Mouse (Mus musculus): Measurements from ENCODE around the gene Kcnip3. TPM values are rescaled to one million over a fixed set of nuclear protein-coding genes. Genes with fewer than 3 reads are reported as not detected.

Kcnip3 gene
- polyA plus RNA-seq, 1 experiment = 0.28 TPM

DNA sequence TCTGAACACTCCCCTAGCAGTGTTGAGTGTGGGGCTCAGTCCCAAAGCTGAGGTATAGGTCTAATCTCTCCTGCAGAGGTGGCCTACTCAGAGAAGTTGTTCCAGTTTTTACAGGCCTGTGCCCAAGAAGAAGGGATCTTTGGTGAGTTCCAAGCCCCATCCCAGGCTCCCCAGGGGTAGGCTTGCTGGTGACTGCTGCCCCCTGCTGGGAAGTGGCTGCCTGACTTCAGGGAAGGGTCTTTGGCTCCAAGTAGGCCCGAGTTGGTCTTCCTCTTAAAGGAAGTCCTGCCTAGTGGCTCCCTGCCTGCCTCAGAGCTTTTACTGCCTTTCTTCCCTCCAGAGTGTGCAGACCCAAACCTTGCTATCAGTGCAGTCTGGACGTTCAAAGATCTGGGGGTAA, 86.8 kb downstream of the Kcnip3 start:
- no peak overlapping the region for H3K4me2 ChIP-seq (ENCODE audit: low read depth)
- H3K36me3 ChIP-seq (ENCODE audit: control insufficient read depth, insufficient read depth) = no peaks in the 10 kb centered on the region
- H3K27me3 ChIP-seq (ENCODE audit: control insufficient read depth, insufficient read depth, insufficient read length) = no peaks in the 10 kb centered on the region
- no peak overlapping the region for H3ac ChIP-seq (ENCODE audit: control insufficient read depth, insufficient read length)
- H3K4me3 ChIP-seq = no peak overlapping the region
- no peaks in the 10 kb centered on the region for H3K79me2 ChIP-seq (ENCODE audit: control insufficient read depth, insufficient read depth)
- TF ChIP-seq CEBPB (IDR thresholded peaks at IDR 0.05; ENCODE audit: insufficient read depth, poor library complexity, severe bottlenecking) (no peak), REST (IDR thresholded peaks at IDR 0.05; ENCODE audit: insufficient read depth, insufficient read length) (no peak), TCF12 (IDR thresholded peaks at IDR 0.05; ENCODE audit: insufficient read depth, poor library complexity, severe bottlenecking) (no peak), MAX (IDR thresholded peaks at IDR 0.05; ENCODE audit: low read depth) (no peak), SRF (IDR thresholded peaks at IDR 0.05; ENCODE audit: control insufficient read depth, insufficient read length, low read depth) (no peak), MYOD1 (IDR thresholded peaks at IDR 0.05; ENCODE audit: control insufficient read depth in 1 of 3, insufficient read length in 2 of 3, low read depth in 2 of 3) (no peak), POLR2A (IDR thresholded peaks at IDR 0.05; ENCODE audit: insufficient read length, low read depth) (no peak), USF1 (IDR thresholded peaks at IDR 0.05; ENCODE audit: low read depth) (no peak), E2F4 (IDR thresholded peaks at IDR 0.05; ENCODE audit: insufficient read depth) (no peak), POLR2AphosphoS2 (IDR thresholded peaks at IDR 0.05; ENCODE audit: insufficient read length, low read depth) (no peak), TCF3 (IDR thresholded peaks at IDR 0.05; ENCODE audit: insufficient read length, low read depth) (no peak), MYOG (IDR thresholded peaks at IDR 0.05; ENCODE audit: control insufficient read depth in 1 of 3, insufficient read depth in 1 of 3, insufficient read length in 2 of 3, low read depth in 2 of 3) (no peak)

DNA sequence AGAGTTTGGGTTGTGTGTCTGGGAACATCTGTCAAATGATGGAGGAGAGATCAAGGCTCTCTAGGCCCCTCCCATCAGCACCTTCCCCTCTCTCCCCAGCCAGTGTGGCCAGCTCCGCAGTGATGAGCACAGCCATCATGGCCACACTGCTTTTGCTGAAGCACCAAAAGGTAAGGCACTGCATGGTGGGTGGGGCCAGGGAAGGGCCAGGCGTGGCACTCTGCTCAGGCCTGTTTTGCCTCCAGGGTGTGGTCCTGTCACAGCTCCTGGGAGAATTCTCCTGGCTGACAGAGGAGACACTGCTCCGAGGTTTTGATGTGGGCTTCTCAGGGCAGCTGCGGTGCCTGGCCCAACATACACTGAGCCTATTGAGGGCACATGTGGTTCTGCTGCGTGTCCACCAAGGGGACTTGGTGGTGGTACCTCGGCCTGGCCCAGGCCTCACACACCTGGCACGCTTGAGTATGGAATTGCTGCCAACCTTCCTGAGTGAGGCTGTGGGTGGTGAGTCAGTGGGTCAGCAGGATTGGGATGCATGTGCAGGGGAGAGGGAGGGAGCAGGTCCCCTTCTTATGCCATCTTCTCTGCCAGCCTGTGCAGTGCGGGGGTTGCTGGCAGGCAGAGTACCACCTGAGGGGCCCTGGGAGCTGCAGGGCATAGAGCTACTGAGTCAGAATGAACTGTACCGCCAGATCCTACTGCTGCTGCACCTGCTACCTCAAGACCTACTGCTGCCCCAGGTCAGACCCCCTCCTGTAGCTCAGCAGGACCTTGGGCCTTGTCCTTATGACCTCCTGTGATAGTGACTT, 88.2 kb downstream of the Kcnip3 start:
- Histone ChIP-seq H3K4me2 (ENCODE audit: low read depth) (no peak overlapping the region), H3K4me3 (no peak overlapping the region), H3K27me3 (ENCODE audit: control insufficient read depth, insufficient read depth, insufficient read length) (peaks cover 5% of the 10 kb centered on the region), H3K79me2 (ENCODE audit: control insufficient read depth, insufficient read depth) (no peaks in the 10 kb centered on the region), H3K36me3 (ENCODE audit: control insufficient read depth, insufficient read depth) (no peaks in the 10 kb centered on the region), H3ac (ENCODE audit: control insufficient read depth, insufficient read length) (no peak overlapping the region)
- no peak for TF ChIP-seq POLR2A (IDR thresholded peaks at IDR 0.05; ENCODE audit: insufficient read length, low read depth)
- TF ChIP-seq TCF12 (IDR thresholded peaks at IDR 0.05; ENCODE audit: insufficient read depth, poor library complexity, severe bottlenecking) = no peak
- no peak for TF ChIP-seq REST (IDR thresholded peaks at IDR 0.05; ENCODE audit: insufficient read depth, insufficient read length)
- TF ChIP-seq USF1 (IDR thresholded peaks at IDR 0.05; ENCODE audit: low read depth) = no peak
- TF ChIP-seq SRF (IDR thresholded peaks at IDR 0.05; ENCODE audit: control insufficient read depth, insufficient read length, low read depth) = no peak

DNA sequence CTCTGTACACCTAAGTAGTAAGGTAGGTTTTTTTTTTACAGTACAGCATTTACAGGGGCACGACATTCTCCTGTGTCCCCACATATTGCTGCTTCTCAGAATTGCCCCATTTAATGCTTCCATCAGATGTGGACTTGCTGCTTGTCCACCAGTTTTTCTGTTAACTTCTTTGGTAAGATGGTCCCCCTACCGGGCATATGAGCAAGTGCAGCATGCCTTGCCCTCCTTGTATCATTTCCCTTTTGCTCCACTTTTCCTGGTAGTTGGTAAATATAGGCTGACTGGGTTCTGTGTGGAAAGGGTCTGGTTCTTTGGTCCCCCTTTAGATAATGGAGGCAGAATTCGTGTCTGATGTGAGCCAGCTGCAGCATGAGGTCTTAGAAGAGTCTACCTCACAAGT, 91.7 kb downstream of the Kcnip3 start:
- H3K4me2 ChIP-seq (ENCODE audit: low read depth) = no peak overlapping the region
- no peaks in the 10 kb centered on the region for H3K36me3 ChIP-seq (ENCODE audit: control insufficient read depth, insufficient read depth)
- H3K27me3 ChIP-seq (ENCODE audit: control insufficient read depth, insufficient read depth, insufficient read length) = peaks cover 34% of the 10 kb centered on the region
- no peak overlapping the region for H3K4me3 ChIP-seq
- no peak overlapping the region for H3ac ChIP-seq (ENCODE audit: control insufficient read depth, insufficient read length)
- TF ChIP-seq USF1 (IDR thresholded peaks at IDR 0.05; ENCODE audit: low read depth) (no peak), E2F4 (IDR thresholded peaks at IDR 0.05; ENCODE audit: insufficient read depth) (no peak), MYOG (IDR thresholded peaks at IDR 0.05; ENCODE audit: control insufficient read depth in 1 of 3, insufficient read depth in 1 of 3, insufficient read length in 2 of 3, low read depth in 2 of 3) (no peak)
- H3K79me2 ChIP-seq (ENCODE audit: control insufficient read depth, insufficient read depth) = no peaks in the 10 kb centered on the region

DNA sequence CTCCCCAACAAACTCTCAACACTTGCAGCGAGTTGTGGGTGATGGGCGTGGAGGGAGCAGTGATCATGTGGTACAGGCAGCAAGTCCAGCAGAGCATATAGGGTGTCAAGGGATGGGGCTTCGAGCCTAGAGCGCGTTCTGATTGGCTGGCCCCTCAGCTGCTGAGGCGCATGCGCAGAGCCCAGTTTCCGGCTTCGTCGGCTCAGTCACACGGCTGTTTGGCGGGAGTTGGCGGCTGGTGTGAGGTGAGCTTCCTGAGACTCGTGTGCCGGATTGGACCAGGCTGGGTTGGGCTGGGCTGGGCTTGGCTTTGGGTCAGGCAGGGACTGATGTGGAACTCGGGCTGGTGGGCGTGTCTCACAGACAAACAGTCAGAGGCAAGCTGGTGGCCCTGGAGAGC, 96.9 kb downstream of the Kcnip3 start, which contains the start of gene Gpat2:
Gene Gpat2 (plus strand): TSS at position 223 of the 400 bp plus-strand sequence.
- Histone ChIP-seq H3K4me2 (ENCODE audit: low read depth) (no peak within 1 kb of the TSS), H3K27me3 (ENCODE audit: control insufficient read depth, insufficient read depth, insufficient read length) (peaks cover 43% of the 10 kb centered on the region), H3ac (ENCODE audit: control insufficient read depth, insufficient read length) (no peak within 1 kb of the TSS), H3K79me2 (ENCODE audit: control insufficient read depth, insufficient read depth) (no peaks in the 10 kb centered on the region), H3K36me3 (ENCODE audit: control insufficient read depth, insufficient read depth) (no peaks in the 10 kb centered on the region), H3K4me3 (no peak within 1 kb of the TSS)
- TF ChIP-seq USF1 (IDR thresholded peaks at IDR 0.05; ENCODE audit: low read depth) = no peak
- no peak for TF ChIP-seq MAX (IDR thresholded peaks at IDR 0.05; ENCODE audit: low read depth)
- no peak for TF ChIP-seq TCF3 (IDR thresholded peaks at IDR 0.05; ENCODE audit: insufficient read length, low read depth)
- no peak for TF ChIP-seq TCF12 (IDR thresholded peaks at IDR 0.05; ENCODE audit: insufficient read depth, poor library complexity, severe bottlenecking)
- TF ChIP-seq CEBPB (IDR thresholded peaks at IDR 0.05; ENCODE audit: insufficient read depth, poor library complexity, severe bottlenecking) = no peak
- no peak for TF ChIP-seq POLR2AphosphoS2 (IDR thresholded peaks at IDR 0.05; ENCODE audit: insufficient read length, low read depth)
- TF ChIP-seq MYOG (IDR thresholded peaks at IDR 0.05; ENCODE audit: control insufficient read depth in 1 of 3, insufficient read depth in 1 of 3, insufficient read length in 2 of 3, low read depth in 2 of 3) = no peak
- no peak for TF ChIP-seq MYOD1 (IDR thresholded peaks at IDR 0.05; ENCODE audit: control insufficient read depth in 1 of 3, insufficient read length in 2 of 3, low read depth in 2 of 3)
- TF ChIP-seq E2F4 (IDR thresholded peaks at IDR 0.05; ENCODE audit: insufficient read depth) = no peak
- no peak for TF ChIP-seq POLR2A (IDR thresholded peaks at IDR 0.05; ENCODE audit: insufficient read length, low read depth)

DNA sequence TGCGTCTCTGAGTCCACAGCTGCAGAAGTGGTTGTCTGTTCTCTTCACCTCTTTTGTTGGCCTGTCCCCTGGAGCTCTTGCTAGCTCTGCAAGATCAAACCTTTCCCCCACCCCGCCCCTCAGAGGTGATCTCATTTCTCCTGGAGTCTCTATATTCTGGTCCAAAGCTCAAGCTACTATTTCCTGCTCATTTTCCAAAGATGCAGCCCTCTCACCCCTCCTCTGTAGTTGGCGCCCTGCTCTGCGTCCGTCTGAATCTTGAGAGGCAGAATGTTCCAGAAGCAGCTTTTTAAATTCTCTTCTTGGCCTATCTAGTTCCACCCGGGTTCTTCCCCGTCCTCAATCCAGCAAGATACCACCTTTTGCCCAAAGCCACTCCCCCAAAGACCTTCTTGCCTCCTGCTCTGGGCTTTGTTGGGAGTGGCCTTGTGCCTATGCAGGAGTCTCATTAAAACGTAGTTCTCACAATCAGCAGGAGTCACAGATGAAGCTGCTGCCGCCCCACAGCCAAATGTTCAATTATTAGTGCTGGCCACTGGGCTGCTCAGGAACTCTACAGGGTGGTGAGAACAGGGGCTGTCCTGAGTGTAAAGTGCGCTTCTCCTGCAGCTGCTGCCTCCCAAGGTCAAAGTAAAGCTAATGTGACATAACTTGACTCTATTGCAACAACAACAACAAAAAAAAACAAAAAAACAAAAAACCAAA, 103.5 kb downstream of the Kcnip3 start:
- Histone ChIP-seq H3K79me2 (ENCODE audit: control insufficient read depth, insufficient read depth) (no peaks in the 10 kb centered on the region), H3K27me3 (ENCODE audit: control insufficient read depth, insufficient read depth, insufficient read length) (peaks cover 22% of the 10 kb centered on the region), H3K4me2 (ENCODE audit: low read depth) (no peak overlapping the region), H3K36me3 (ENCODE audit: control insufficient read depth, insufficient read depth) (no peaks in the 10 kb centered on the region), H3K4me3 (no peak overlapping the region), H3ac (ENCODE audit: control insufficient read depth, insufficient read length) (no peak overlapping the region)
- no peak for TF ChIP-seq REST (IDR thresholded peaks at IDR 0.05; ENCODE audit: insufficient read depth, insufficient read length)
- TF ChIP-seq MAX (IDR thresholded peaks at IDR 0.05; ENCODE audit: low read depth) = no peak
- TF ChIP-seq USF1 (IDR thresholded peaks at IDR 0.05; ENCODE audit: low read depth) = no peak
- no peak for TF ChIP-seq E2F4 (IDR thresholded peaks at IDR 0.05; ENCODE audit: insufficient read depth)
- no peak for TF ChIP-seq MYOG (IDR thresholded peaks at IDR 0.05; ENCODE audit: control insufficient read depth in 1 of 3, insufficient read depth in 1 of 3, insufficient read length in 2 of 3, low read depth in 2 of 3)
- TF ChIP-seq POLR2A (IDR thresholded peaks at IDR 0.05; ENCODE audit: insufficient read length, low read depth) = no peak
- no peak for TF ChIP-seq MYOD1 (IDR thresholded peaks at IDR 0.05; ENCODE audit: control insufficient read depth in 1 of 3, insufficient read length in 2 of 3, low read depth in 2 of 3)
